Mouse (Mus musculus) midbrain, embryonic 14.5 days (tissue): ENCODE results near the gene Tef. TPM values are rescaled to one million over a fixed set of nuclear protein-coding genes. Genes with fewer than 3 reads are reported as not detected.

Experiments
- ATAC-seq: fragments of 200-750 bp; cut with Nextera tagmentation; 2 replicates; pipeline ENCODE4 v1.8.0; 2017; ENCODE audit warnings: moderate number of reproducible peaks, moderate library complexity; ENCODE audit not compliant: low FRiP score, low TSS enrichment
- DNase-seq: peaks from one replicate; pipeline ENCODE4 v3.0.0-alpha.2; 2015
- H3K27ac ChIP-seq: fragments of 300-500 bp; sonication (generic); replicated peaks from 2 replicates; pipeline ENCODE4 v1.5.1; 2014; ENCODE audit warnings: mild to moderate bottlenecking, low read depth, low read length, moderate library complexity
- H3K27me3 ChIP-seq: fragments of 300-500 bp; sonication (generic); 2 replicates; pipeline ENCODE4 v1.6.1; 2014; ENCODE audit warnings: low read length, control low read depth, mixed read lengths; ENCODE audit not compliant: control insufficient read depth, insufficient read depth
- H3K36me3 ChIP-seq: fragments of 300-500 bp; sonication (generic); 2 replicates; pipeline ENCODE4 v1.6.1; 2014; ENCODE audit warnings: low read length, control low read depth; ENCODE audit not compliant: control insufficient read depth, insufficient read depth
- H3K4me1 ChIP-seq: fragments of 300-500 bp; sonication (generic); 2 replicates; pipeline ENCODE4 v1.6.1; 2014; ENCODE audit warnings: mild to moderate bottlenecking, antibody characterized with exemption, low read length, control low read depth; ENCODE audit not compliant: control insufficient read depth, insufficient read depth
- H3K4me2 ChIP-seq: fragments of 300-500 bp; sonication (generic); 2 replicates; pipeline ENCODE4 v1.6.1; 2014; ENCODE audit warnings: mild to moderate bottlenecking, low read length, moderate library complexity
- H3K4me3 ChIP-seq: fragments of 300-500 bp; sonication (generic); replicated peaks from 2 replicates; pipeline ENCODE4 v1.5.1; 2014; ENCODE audit warnings: low read depth, low read length
- H3K9ac ChIP-seq: fragments of 300-500 bp; sonication (generic); replicated peaks from 2 replicates; pipeline ENCODE4 v1.6.1; 2014; ENCODE audit warnings: mild to moderate bottlenecking, low read length, moderate library complexity
- H3K9me3 ChIP-seq: fragments of 300-500 bp; sonication (generic); 2 replicates; pipeline ENCODE4 v1.6.1; 2016; ENCODE audit warnings: low read length, control low read depth, mixed read lengths; ENCODE audit not compliant: control insufficient read depth
- WGBS: fragments of 180-500 bp; shearing (Covaris S2); extraction: QIAGEN DNeasy Blood & Tissue Kit; methylation state at CpG from one replicate; pipeline ENCODE4 v1.1.7; 2014; 5-methylcytosine and 5-hydroxymethylcytosine counted together
- polyA plus RNA-seq: library from polyadenylated mRNA; unstranded; fragments of >200 nt; fragmentation: Nextera tagmentation; extraction: Ambion mirVana; gene quantifications from 2 replicates; pipeline ENCODE4 v1.2.1, GENCODE M21; 2014

Tef gene
- polyA plus RNA-seq, 1 experiment from 2014 or later, result 19.6 TPM

DNA sequence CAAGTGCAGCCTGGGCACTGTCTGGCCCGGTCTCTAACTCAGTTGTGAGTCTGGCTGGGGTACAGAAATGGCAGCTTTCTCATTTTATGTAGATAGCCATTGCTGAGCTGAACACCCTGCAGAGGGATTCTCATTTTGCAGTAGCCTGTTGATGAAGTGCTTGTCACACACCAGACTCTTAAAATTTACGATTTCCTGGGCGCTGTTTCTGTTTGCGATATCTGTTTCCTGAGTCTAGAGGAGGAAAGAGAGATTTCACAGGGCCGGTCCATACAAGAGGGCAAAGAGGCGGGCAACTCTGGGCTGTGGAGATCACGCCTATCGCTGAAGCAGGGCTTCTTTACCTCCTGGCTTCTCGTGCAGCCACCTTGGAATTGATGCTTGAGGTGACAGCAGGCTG lies 36.6 kb upstream of the Tef start:
- DNase-seq (no peak), ATAC-seq (no peak)
- Histone ChIP-seq H3K4me3 (no peak overlapping the region), H3K9ac (no peak overlapping the region), H3K9me3 (no peaks in the 10 kb centered on the region), H3K4me2 (no peak overlapping the region), H3K4me1 (no peaks in the 10 kb centered on the region), H3K27me3 (no peaks in the 10 kb centered on the region), H3K27ac (no peak overlapping the region), H3K36me3 (peaks cover 24% of the 10 kb centered on the region)
- WGBS, result 96% methylated on average over 9 of the region's 9 CpGs

DNA sequence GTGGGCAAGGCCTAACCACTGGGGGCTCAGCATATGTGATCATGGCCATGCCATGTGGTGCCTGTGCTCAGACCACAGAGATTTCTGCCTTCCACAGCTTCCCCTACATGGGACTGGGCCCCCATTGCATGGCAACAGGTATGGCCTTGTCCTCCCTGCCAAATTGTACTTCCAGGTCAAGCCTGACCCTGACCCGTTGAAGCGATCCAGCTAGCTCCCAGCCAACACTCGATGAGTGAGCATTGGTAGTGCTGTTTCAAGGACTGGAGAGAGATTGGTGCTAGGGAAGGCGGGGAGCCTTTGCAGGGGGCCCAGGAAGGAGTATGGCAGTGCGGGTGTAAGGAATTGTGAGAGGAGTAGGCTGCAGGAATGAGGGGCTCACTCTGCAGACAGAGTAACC lies 35.8 kb upstream of the Tef start:
- Histone ChIP-seq H3K9ac (no peak overlapping the region), H3K4me3 (no peak overlapping the region), H3K4me1 (no peaks in the 10 kb centered on the region), H3K4me2 (no peak overlapping the region), H3K9me3 (no peaks in the 10 kb centered on the region), H3K27ac (no peak overlapping the region), H3K27me3 (no peaks in the 10 kb centered on the region), H3K36me3 (peaks cover 26% of the 10 kb centered on the region)
- 85% methylated on average over 5 of the region's 5 CpGs for WGBS
- no peak for ATAC-seq
- no peak for DNase-seq

DNA sequence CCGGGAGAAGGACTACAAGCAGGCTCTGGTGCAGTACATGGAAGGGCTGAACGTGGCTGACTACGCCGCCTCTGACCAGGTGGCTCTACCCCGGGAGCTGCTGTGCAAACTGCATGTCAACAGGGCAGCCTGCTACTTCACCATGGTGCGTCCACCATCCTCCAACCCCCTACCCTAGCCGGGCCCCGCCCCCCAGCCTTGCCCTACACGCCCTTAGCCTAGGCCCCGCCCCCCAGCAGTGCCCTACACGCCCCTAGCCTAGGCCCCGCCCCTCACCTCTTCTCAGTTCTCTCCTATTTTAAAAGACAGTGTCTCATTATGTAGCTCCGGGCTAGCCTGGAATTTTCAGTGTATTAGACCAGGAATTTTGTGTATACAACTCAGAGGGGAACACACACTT lies 33.2 kb upstream of the Tef start:
- no peak overlapping the region for H3K4me3 ChIP-seq
- H3K4me1 ChIP-seq, result no peaks in the 10 kb centered on the region
- 60% methylated on average over 13 of the region's 13 CpGs for WGBS
- no peak for DNase-seq
- H3K36me3 ChIP-seq, result peaks cover 49% of the 10 kb centered on the region
- ATAC-seq, result no peak
- no peaks in the 10 kb centered on the region for H3K27me3 ChIP-seq
- H3K4me2 ChIP-seq, result no peak overlapping the region
- no peak overlapping the region for H3K9ac ChIP-seq
- no peak overlapping the region for H3K27ac ChIP-seq
- H3K9me3 ChIP-seq, result no peaks in the 10 kb centered on the region

DNA sequence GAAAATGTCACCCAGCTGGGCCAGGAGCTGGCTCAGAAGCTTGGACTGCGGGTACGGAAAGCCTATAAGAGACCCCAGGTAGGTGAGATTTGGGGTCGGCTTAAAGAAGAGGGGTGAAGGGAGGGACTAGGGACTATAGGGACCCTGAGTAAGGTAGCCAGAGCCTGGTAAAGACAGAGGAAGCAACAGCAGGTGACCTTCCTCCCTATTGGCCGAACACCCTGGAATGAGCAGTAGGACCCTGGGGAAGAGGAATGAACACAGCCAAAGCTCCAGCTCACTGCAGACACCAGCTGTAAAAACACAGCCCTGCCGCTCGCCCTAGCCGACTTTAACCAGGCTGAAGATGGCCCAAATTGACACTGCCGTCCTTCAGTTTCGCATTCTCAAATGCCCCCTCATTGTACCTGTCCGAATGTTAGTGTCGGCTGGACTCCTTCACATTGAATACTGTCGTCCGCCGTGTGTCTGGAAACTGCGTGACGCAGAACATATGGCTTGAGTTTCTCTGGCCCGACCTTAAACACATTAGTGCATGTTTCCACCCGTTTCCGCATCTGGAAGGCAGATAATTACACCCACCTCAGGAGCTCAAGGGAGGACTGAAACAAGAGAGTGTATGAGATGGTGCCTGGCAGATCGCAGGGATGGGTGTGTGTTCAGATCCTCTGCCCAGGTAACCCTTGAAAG lies 29.6 kb upstream of the Tef start:
- H3K27ac ChIP-seq, result no peak overlapping the region
- H3K4me2 ChIP-seq, result no peak overlapping the region
- H3K36me3 ChIP-seq, result peaks cover 85% of the 10 kb centered on the region
- H3K9me3 ChIP-seq, result no peaks in the 10 kb centered on the region
- DNase-seq (no peak), ATAC-seq (no peak)
- no peaks in the 10 kb centered on the region for H3K4me1 ChIP-seq
- no peak overlapping the region for H3K4me3 ChIP-seq
- 94% methylated on average over 20 of the region's 20 CpGs for WGBS
- H3K9ac ChIP-seq, result no peak overlapping the region
- no peaks in the 10 kb centered on the region for H3K27me3 ChIP-seq

DNA sequence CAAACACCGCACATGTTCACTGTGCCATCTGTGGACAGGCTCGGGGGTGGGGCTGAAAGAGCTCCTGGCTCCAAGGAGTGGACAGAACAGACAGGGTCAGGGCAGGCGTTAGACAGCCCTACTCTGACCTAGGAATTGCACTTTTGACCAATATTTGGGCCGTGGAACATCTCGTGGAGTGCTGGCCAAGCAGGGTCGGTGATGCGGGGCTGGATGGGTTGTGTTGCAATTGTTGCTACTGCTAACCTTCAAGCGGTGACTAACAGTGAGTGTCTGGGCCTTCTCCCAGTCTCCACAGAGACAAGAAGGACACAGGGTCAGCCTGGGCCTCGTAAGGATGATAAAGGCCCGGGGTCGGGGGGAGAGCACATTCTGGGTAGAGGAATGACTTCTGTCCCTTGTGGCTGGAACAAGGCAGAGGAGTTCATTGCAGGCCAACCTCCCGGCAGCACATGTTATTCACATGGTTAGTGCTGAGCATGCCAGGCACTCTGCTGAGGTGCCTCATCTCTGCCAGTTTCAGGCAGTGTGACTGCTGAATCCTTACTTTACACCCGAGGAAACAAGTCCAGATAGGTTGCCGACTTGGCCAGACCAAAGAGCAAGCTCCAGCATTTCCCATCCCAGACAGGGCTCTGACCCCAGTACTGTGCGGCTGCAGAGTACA lies 27.6 kb upstream of the Tef start:
- Histone ChIP-seq H3K9ac (no peak overlapping the region), H3K4me3 (no peak overlapping the region), H3K9me3 (no peaks in the 10 kb centered on the region), H3K27me3 (no peaks in the 10 kb centered on the region), H3K27ac (no peak overlapping the region), H3K4me1 (no peaks in the 10 kb centered on the region), H3K36me3 (peaks cover 91% of the 10 kb centered on the region), H3K4me2 (no peak overlapping the region)
- ATAC-seq (no peak), DNase-seq (no peak)
- WGBS, result 96% methylated on average over 15 of the region's 15 CpGs

DNA sequence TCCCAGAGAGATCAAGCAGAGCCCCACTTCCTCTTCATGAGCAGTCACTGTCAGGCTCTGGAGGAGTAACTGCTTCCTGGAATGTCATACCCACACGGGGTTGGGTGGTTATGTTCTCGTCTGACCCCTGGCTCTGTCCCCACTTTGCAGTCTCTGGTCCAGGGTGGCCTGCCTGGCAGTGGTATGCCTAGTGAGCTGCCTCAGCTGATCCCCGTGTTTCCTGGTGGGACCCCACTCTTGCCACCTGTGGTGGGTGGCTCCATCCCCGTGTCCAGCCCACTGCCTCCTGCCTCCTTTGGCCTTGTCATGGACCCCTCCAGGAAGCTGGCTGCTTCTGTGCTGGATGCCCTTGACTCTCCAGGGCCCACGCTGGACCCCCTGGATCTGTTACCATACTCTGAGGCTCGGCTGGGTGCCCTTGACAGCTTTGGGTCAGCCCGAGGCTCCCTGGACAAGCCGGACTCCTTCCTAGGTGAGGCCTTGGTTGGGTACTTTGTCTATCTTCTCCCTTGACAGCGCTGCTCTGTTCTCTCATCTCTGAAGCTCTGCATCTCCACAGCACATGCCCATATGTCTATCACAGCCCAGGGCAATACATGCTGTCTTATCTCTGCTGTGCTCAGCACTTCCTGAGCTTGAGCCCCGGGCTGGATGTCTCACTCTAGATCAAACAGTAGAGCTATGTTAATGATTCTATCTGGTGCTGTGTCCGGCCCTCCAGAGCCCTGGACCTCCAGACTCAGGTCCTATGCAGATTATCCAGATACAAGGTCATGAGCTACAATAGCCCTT lies 25.4 kb upstream of the Tef start:
- H3K27me3 ChIP-seq, result no peaks in the 10 kb centered on the region
- no peak for DNase-seq
- WGBS, result 95% methylated on average over 11 of the region's 11 CpGs

DNA sequence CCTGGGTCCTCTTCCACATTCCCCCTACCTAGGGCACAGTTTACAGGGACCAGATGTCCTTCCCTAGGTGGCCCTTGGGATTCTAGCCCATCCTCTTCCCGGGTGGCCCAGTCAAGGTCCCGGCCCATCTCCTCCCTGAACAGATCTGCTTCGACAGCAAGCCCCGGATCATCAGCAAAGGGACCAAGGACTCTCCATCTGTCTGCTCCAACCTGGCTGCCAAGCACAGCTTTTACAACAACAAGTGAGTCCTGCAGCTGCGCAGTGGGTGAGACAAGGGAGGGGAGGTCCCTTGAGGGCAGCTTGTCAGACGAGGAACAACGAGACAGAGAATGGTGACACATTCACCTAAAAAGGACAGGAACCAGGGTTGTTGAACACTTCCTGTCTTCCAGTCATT lies 20.4 kb upstream of the Tef start:
- Histone ChIP-seq H3K4me1 (no peaks in the 10 kb centered on the region), H3K4me3 (no peak overlapping the region), H3K9me3 (no peaks in the 10 kb centered on the region), H3K27ac (no peak overlapping the region), H3K4me2 (no peak overlapping the region), H3K36me3 (peaks cover 98% of the 10 kb centered on the region), H3K9ac (no peak overlapping the region), H3K27me3 (no peaks in the 10 kb centered on the region)
- no peak for ATAC-seq
- 82% methylated on average over 7 of the region's 7 CpGs for WGBS
- no peak for DNase-seq

More for the DNA sequence above, 25.4 kb upstream of the Tef start:
- H3K9ac ChIP-seq, result no peak overlapping the region
- H3K9me3 ChIP-seq, result no peaks in the 10 kb centered on the region
- peaks cover 100% of the 10 kb centered on the region for H3K36me3 ChIP-seq
- H3K4me2 ChIP-seq, result no peak overlapping the region
- no peaks in the 10 kb centered on the region for H3K4me1 ChIP-seq
- H3K4me3 ChIP-seq, result no peak overlapping the region
- ATAC-seq, result no peak
- no peak overlapping the region for H3K27ac ChIP-seq

DNA sequence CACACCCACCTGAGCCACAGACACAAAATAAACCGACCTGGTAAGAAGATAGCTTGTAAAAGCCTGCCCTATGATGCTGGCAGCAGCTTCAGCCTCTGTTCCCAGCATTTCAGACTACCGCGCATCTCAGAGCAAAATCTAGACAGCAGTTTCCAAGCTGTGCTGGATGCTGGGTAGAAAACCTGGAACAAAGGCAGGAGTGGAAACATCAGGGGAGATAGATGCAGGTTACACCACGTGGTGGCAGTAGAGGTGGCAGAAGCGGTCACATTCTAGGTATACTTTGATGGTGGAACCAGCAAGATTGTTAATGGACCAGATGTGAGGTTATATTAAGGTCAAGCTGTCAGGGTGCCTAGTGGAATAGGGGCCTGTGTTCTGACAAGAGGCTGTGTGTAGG lies 17.5 kb upstream of the Tef start:
- 72% methylated on average over 5 of the region's 5 CpGs for WGBS
- no peak for ATAC-seq

More for the DNA sequence above, 17.5 kb upstream of the Tef start:
- Histone ChIP-seq H3K4me2 (no peak overlapping the region), H3K4me3 (no peak overlapping the region), H3K4me1 (no peaks in the 10 kb centered on the region), H3K9ac (no peak overlapping the region), H3K27ac (no peak overlapping the region), H3K36me3 (peaks cover 86% of the 10 kb centered on the region), H3K27me3 (no peaks in the 10 kb centered on the region), H3K9me3 (no peaks in the 10 kb centered on the region)
- DNase-seq, result peak; percentile 24
